Mouse (Mus musculus): Measurements from ENCODE around the gene Cox7a2l.

DNA sequence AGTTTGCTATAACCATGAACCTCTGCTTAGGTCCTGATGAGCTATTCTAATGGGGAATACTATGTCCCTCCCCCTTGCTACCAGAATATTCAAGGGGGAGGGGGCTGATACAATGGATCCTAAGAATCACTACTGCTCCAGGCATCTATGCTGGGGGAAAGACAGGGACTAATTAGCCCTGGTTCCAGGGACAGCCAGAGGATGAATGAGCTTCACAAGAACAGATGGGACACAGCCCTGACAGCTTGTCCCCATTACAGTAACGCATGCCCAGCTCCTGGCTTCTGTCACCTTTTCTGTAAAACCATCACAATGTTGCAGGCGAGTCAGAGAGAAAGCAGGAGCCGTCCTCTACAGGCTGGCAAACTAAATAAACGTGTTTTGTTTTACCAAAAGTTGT is 48.4 kb upstream of the Cox7a2l start:
- TF ChIP-seq CTCF (IDR thresholded peaks at IDR 0.05; ENCODE audit: low read depth): no peak
- TF ChIP-seq EP300 (IDR thresholded peaks at IDR 0.05; ENCODE audit: low read depth): no peak

All from liver, embryonic 14.5 days (tissue).